Mouse (Mus musculus) liver, postnatal 0 days (tissue): Measurements from ENCODE around the gene Kin. TPM values are rescaled to one million over a fixed set of nuclear protein-coding genes. Genes with fewer than 3 reads are reported as not detected.

Experiments
- ATAC-seq: fragments of 200-750 bp; cut with Nextera tagmentation; 2 replicates; pipeline ENCODE4 v1.8.0; 2017; ENCODE audit warnings: mild to moderate bottlenecking, moderate library complexity
- DNase-seq: peaks from one replicate; pipeline ENCODE4 v3.0.0-alpha.2; 2016
- H3K27ac ChIP-seq: fragments of 300-500 bp; sonication (generic); 2 replicates; pipeline ENCODE4 v1.5.1; 2014; ENCODE audit warnings: antibody characterized with exemption, moderate library complexity, mild to moderate bottlenecking, low read depth
- H3K27me3 ChIP-seq: fragments of 300-500 bp; sonication (generic); 2 replicates; pipeline ENCODE4 v1.6.1; 2014; ENCODE audit warnings: low read length, control low read depth, mixed read lengths; ENCODE audit not compliant: insufficient read depth
- H3K36me3 ChIP-seq: fragments of 300-500 bp; sonication (generic); replicated peaks from 2 replicates; pipeline ENCODE4 v1.6.1; 2014; ENCODE audit warnings: mild to moderate bottlenecking, control low read depth, low read length, moderate library complexity, mixed read lengths; ENCODE audit not compliant: insufficient read depth
- H3K4me1 ChIP-seq: fragments of 300-500 bp; sonication (generic); 2 replicates; pipeline ENCODE4 v1.6.1; 2014; ENCODE audit warnings: antibody characterized with exemption, mild to moderate bottlenecking, control low read depth; ENCODE audit not compliant: insufficient read depth
- H3K4me2 ChIP-seq: fragments of 300-500 bp; sonication (generic); 2 replicates; pipeline ENCODE4 v1.6.1; 2014; ENCODE audit warnings: low read depth, mild to moderate bottlenecking, low read length, moderate library complexity, mixed read lengths
- H3K4me3 ChIP-seq: fragments of 300-500 bp; sonication (generic); 2 replicates; pipeline ENCODE4 v1.5.1; 2014; ENCODE audit warnings: low read depth, low read length
- H3K9ac ChIP-seq: fragments of 300-500 bp; sonication (generic); replicated peaks from 2 replicates; pipeline ENCODE4 v1.6.1; 2014; ENCODE audit warnings: mild to moderate bottlenecking, moderate library complexity
- H3K9me3 ChIP-seq: fragments of 300-500 bp; sonication (generic); 2 replicates; pipeline ENCODE4 v1.6.1; 2016; ENCODE audit warnings: mild to moderate bottlenecking, control low read depth, low read length, mixed read lengths
- CTCF ChIP-seq: sonication (generic); IDR thresholded peaks from 2 replicates; pipeline ENCODE4 v1.5.1; 2016; ENCODE audit warnings: antibody characterized with exemption, low read depth
- EP300 ChIP-seq: IDR thresholded peaks from 2 replicates; pipeline ENCODE4 v1.6.1; 2016; ENCODE audit warnings: antibody characterized with exemption, low read depth, mild to moderate bottlenecking
- WGBS: fragments of 180-500 bp; shearing (Covaris S2); extraction: QIAGEN DNeasy Blood & Tissue Kit; methylation state at CpG from one replicate; pipeline ENCODE4 v1.1.7; 2014; ENCODE audit not compliant: insufficient replicate concordance; 5-methylcytosine and 5-hydroxymethylcytosine counted together
- polyA plus RNA-seq: library from polyadenylated mRNA; unstranded; fragments of >200 nt; fragmentation: Nextera tagmentation; extraction: Ambion mirVana; gene quantifications from 2 replicates; pipeline ENCODE4 v1.2.1, GENCODE M21; 2015

The Kin gene
- polyA plus RNA-seq, 1 experiment from 2014 or later: 16.2 TPM

DNA sequence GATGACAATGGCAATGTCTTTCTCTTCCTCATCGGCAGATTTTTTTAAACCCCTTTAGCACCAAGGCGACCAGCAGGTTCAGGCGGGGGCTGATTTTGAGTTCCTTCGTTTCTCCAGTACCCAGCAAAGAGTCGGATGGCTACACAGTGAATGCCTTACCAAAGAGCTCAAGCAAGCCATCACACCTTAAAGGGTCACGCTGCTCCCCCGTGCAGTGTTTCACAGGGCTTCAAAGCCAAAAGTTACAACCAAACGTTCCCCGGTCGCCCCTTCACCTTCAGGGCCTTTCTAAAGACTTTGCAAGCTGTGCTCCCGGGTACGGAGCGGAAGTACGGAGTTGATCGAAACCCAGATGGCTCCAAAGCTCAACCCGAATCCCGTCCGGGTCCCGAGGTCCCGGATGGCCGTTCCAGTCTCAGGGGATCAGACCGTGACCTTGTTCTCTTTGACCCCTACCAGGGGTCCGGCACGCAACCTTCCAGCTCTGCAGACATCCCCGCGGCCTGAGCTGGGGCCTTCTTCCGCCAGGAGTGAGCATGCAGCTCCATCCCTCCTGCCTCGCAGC is 566 bp upstream of the Kin start:
- H3K4me2 ChIP-seq: peak overlapping the region; percentile 83
- 1% methylated on average over 28 of the region's 28 CpGs for WGBS
- H3K27ac ChIP-seq: peak overlapping the region; percentile 98
- TF ChIP-seq EP300 (peak; percentile 11; the same call in 1 of the 2 replicates), CTCF (no peak)
- no peaks in the 10 kb centered on the region for H3K27me3 ChIP-seq
- peak overlapping the region; percentile 99 for H3K9ac ChIP-seq
- H3K36me3 ChIP-seq: peaks cover 7% of the 10 kb centered on the region; the same call in 1 of the 2 replicates
- H3K4me1 ChIP-seq: peaks cover 31% of the 10 kb centered on the region
- DNase-seq (no peak), ATAC-seq (peak; percentile 73)
- peak overlapping the region; percentile 98 for H3K4me3 ChIP-seq
- no peaks in the 10 kb centered on the region for H3K9me3 ChIP-seq

DNA sequence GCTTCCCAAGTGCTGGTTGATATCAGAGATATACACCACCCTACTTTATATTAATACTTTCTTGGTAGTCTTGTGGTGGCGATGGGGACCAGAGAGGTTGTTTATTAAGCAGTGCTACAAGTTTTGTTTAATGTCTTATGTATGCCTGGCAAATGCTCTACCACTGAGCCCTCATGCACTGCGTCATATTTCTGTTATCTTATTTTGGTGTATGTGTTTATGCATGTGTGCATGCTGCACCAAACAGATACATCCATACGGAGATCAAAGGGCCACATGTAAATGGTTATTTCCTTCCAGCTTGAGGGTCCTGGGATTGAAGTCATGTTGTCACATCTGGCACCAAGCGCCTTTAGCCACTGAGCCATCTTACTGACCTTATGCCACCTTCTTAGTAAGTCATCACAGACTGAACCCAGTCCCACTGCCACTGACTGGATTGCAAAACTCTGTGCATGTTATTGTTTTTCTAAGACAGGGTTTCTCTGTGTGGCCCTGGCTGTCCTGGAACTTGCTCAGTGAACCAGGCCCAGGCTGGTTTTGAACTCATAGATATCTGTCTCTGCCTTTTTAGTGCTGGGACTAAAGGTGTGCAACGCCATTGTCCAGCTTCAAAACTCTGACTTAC is 1.2 kb downstream of the Kin start:
- Histone ChIP-seq H3K9me3 (no peaks in the 10 kb centered on the region), H3K27me3 (no peaks in the 10 kb centered on the region), H3K4me1 (peaks cover 22% of the 10 kb centered on the region), H3K4me2 (peak overlapping the region; percentile 72), H3K36me3 (peaks cover 15% of the 10 kb centered on the region), H3K27ac (no peak overlapping the region), H3K4me3 (peak overlapping the region; percentile 98), H3K9ac (peak overlapping the region; percentile 99; the same call in 1 of the 2 replicates)
- DNase-seq (no peak), ATAC-seq (no peak)
- WGBS: 75% methylated on average over 5 of the region's 5 CpGs
- no peak for TF ChIP-seq EP300
- no peak for TF ChIP-seq CTCF

DNA sequence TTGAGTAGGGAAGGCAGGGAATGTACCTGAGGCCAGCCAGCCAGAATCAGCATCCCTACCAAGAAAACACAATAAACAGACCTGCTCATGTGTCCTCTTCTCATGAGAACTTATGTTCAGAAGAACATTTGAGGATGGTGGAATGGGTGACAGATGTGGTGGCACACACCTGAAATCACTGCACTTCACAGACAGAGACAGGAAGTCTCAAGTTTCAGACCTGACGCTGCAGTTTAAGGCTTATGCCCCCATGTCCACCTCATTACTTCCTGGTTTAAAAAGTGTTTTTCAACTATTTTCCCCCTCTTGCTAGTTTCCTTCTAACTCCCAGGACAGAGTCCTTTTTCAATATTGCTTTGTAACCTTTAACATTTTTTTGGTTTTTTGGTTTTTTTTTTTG is 2.3 kb downstream of the Kin start:
- TF ChIP-seq CTCF: no peak
- TF ChIP-seq EP300: no peak
- Histone ChIP-seq H3K4me2 (no peak overlapping the region), H3K36me3 (peaks cover 27% of the 10 kb centered on the region), H3K4me3 (no peak overlapping the region), H3K9me3 (no peaks in the 10 kb centered on the region), H3K4me1 (peaks cover 22% of the 10 kb centered on the region), H3K9ac (no peak overlapping the region), H3K27me3 (no peaks in the 10 kb centered on the region), H3K27ac (no peak overlapping the region)
- ATAC-seq (no peak), DNase-seq (no peak)
- WGBS: 68% methylated on average over 1 of the region's 1 CpGs

DNA sequence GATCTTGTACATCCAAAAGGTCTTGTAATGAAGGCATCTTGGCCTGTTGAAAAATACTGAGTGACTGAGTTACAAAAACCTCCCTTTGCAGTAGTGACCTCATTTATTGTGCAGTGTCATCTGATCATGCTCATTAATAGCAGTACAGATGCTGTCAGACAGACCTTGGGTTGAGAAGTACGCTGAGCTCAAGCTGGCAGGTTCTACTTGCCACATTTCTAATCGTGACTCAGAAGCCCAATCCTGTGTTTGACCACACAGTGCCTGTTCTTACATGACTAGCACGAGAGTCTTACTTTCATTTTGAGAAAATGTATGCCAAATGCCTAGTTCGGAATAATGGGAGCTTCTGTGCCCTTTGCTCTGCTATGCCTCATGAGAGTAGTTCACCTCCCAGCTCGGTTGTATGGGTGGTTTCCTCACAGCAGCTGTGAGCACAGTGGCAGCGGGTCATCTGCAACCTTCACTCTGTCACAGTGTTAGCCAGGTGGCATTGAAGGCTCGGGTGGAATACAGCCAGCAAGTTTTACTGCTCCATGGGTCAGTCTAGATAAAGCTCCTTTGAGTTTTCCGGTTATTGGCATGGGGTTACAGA is 7.0 kb downstream of the Kin start:
- H3K4me3 ChIP-seq: no peak overlapping the region
- no peak overlapping the region for H3K4me2 ChIP-seq
- no peak overlapping the region for H3K9ac ChIP-seq
- no peaks in the 10 kb centered on the region for H3K27me3 ChIP-seq
- H3K4me1 ChIP-seq: no peaks in the 10 kb centered on the region; the same call in 1 of the 2 replicates
- TF ChIP-seq EP300 (no peak), CTCF (no peak)
- DNase-seq (no peak), ATAC-seq (peak; percentile 24; the same call in 1 of the 2 replicates)
- no peaks in the 10 kb centered on the region for H3K9me3 ChIP-seq
- WGBS: 82% methylated on average over 8 of the region's 8 CpGs
- no peak overlapping the region; the same call in 1 of the 2 replicates for H3K27ac ChIP-seq
- H3K36me3 ChIP-seq: peaks cover 62% of the 10 kb centered on the region

DNA sequence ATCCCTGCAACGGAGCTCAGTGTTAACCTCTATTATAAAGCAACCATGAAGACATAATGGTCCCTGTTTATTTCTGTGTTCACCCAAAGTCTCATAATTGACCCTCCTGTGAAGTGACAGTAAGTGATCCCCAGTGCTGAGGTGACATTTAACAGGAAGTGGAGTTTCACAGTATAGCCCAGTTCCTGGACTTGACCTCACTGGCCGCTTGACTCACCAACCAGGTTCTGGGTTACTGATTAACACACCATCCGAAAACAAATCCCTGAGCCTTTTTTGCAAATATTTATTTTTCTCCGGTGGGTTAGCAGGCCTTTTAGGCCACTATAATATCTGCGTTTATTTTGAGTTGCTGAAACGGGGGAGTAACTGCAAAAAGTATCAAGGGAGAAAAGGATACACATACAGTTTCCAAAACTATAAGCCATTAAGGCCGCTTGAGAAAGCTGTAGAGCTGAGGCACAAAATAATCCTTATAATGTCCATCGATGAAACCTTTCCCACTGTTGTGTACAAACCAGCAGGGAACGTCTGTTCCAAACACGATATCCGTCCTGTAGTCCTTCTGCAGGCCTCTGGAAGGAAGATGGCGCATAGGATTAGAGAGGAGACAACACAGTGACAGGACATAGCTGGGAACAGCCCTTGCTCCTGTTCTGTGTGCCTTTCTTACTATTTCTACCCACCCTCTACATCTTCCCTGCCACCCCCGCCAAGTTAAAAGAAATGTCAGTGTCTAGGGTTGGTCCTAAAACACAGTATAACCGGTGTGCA is 14.1 kb downstream of the Kin start:
- Histone ChIP-seq H3K27ac (peak overlapping the region; percentile 86), H3K9me3 (no peaks in the 10 kb centered on the region), H3K4me2 (no peak overlapping the region), H3K4me1 (peaks cover 11% of the 10 kb centered on the region), H3K4me3 (no peak overlapping the region), H3K9ac (no peak overlapping the region), H3K36me3 (peaks cover 48% of the 10 kb centered on the region), H3K27me3 (no peaks in the 10 kb centered on the region)
- WGBS: 64% methylated on average over 14 of the region's 14 CpGs
- TF ChIP-seq CTCF: 0 out of 2 replicates have a peak, but pooled peaks have one; percentile 5
- no peak for TF ChIP-seq EP300
- ATAC-seq (peak; percentile 82), DNase-seq (no peak)
